Mouse (Mus musculus): ENCODE data around the gene Zfp362. TPM values are rescaled to one million over a fixed set of nuclear protein-coding genes. Genes with fewer than 3 reads are reported as not detected.

Gene Zfp362
- total and polyA plus RNA-seq, 2 experiments from 2014 or later = 27.0 to 33.3 TPM

- Histone ChIP-seq H3K27ac (ENCODE audit: low read depth, low read length) (peak overlapping the region; percentile 98), H3K36me3 (ENCODE audit: insufficient read depth, low read length) (peaks cover 3% of the 10 kb centered on the region; the same call in 1 of the 2 replicates), H3K4me3 (ENCODE audit: low read depth, low read length) (peak overlapping the region; percentile 81), H3K4me1 (ENCODE audit: insufficient read depth, low read length) (peaks cover 11% of the 10 kb centered on the region; the same call in 1 of the 2 replicates), H3K9me3 (ENCODE audit: low read length) (no peaks in the 10 kb centered on the region), H3K9ac (replicated peaks; ENCODE audit: low read length, poor library complexity, severe bottlenecking) (peak overlapping the region; percentile 100), H3K27me3 (ENCODE audit: insufficient read depth, low read length) (no peaks in the 10 kb centered on the region), H3K4me2 (ENCODE audit: low read depth, low read length, poor library complexity, severe bottlenecking) (peak overlapping the region; percentile 83)
- WGBS = under 1% methylated on average over 61 of the region's 65 CpGs
- DNase-seq (ENCODE audit: low spot score) = no peak
- no peak for TF ChIP-seq CTCF (IDR thresholded peaks at IDR 0.05)
- peak; percentile 67; the same call in 1 of the 2 replicates for ATAC-seq (ENCODE audit: low FRiP score)
These were observed 78.0 kb downstream of the Zfp362 start for GRCm38 (mm10) chr4:128727721-128728430.

- 4% methylated on average over 37 of the region's 68 CpGs for WGBS
- H3K4me1 ChIP-seq (ENCODE audit: insufficient read depth, low read length) = peaks cover 11% of the 10 kb centered on the region; the same call in 1 of the 2 replicates
- no peaks in the 10 kb centered on the region for H3K9me3 ChIP-seq (ENCODE audit: low read length)
- peak overlapping the region; percentile 98 for H3K27ac ChIP-seq (ENCODE audit: low read depth, low read length)
- peak; percentile 82 for ATAC-seq (ENCODE audit: low FRiP score)
- no peaks in the 10 kb centered on the region for H3K27me3 ChIP-seq (ENCODE audit: insufficient read depth, low read length)
- H3K36me3 ChIP-seq (ENCODE audit: insufficient read depth, low read length) = peaks cover 3% of the 10 kb centered on the region; the same call in 1 of the 2 replicates
- peak overlapping the region; percentile 81 for H3K4me3 ChIP-seq (ENCODE audit: low read depth, low read length)
- TF ChIP-seq CTCF (IDR thresholded peaks at IDR 0.05) = no peak
- DNase-seq (ENCODE audit: low spot score) = peak; percentile 84
- peak overlapping the region; percentile 83 for H3K4me2 ChIP-seq (ENCODE audit: low read depth, low read length, poor library complexity, severe bottlenecking)
- peak overlapping the region; percentile 100 for H3K9ac ChIP-seq (replicated peaks; ENCODE audit: low read length, poor library complexity, severe bottlenecking)
These were observed 78.7 kb downstream of the Zfp362 start for GRCm38 (mm10) chr4:128727019-128727720.

GRCm38 (mm10) chr4:128724059-128724458 lies 81.8 kb downstream of the Zfp362 start:
- WGBS = 63% methylated on average over 7 of the region's 7 CpGs
- Histone ChIP-seq H3K9me3 (ENCODE audit: low read length) (no peaks in the 10 kb centered on the region), H3K4me2 (ENCODE audit: low read depth, low read length, poor library complexity, severe bottlenecking) (no peak overlapping the region), H3K27ac (ENCODE audit: low read depth, low read length) (no peak overlapping the region), H3K4me1 (ENCODE audit: insufficient read depth, low read length) (peaks cover 13% of the 10 kb centered on the region; the same call in 1 of the 2 replicates), H3K27me3 (ENCODE audit: insufficient read depth, low read length) (no peaks in the 10 kb centered on the region), H3K36me3 (ENCODE audit: insufficient read depth, low read length) (peaks cover 3% of the 10 kb centered on the region; the same call in 1 of the 2 replicates), H3K4me3 (ENCODE audit: low read depth, low read length) (no peak overlapping the region), H3K9ac (replicated peaks; ENCODE audit: low read length, poor library complexity, severe bottlenecking) (no peak overlapping the region)
- DNase-seq (ENCODE audit: low spot score) (no peak), ATAC-seq (ENCODE audit: low FRiP score) (no peak)
- TF ChIP-seq CTCF (IDR thresholded peaks at IDR 0.05) = no peak

DNA sequence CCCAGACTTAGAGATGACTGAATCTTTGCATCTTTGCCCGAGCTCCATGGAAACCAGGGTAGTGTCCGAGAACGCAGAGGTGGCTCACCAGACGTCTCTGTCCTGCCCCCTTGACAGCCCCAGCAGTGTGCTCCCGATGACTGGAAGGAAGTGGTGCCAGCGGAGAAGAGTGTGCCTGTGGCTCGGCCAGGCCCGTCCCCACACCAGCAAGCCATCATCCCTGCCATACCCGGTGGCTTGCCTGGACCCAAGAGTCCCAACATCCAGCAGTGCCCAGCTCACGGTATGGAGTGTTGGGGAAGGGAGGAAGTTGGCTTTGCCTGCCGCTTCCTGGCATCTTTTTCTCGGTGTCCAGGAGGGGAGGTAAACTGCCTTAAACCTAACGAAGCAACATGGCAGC lies 82.4 kb downstream of the Zfp362 start:
- Histone ChIP-seq H3K9ac (replicated peaks; ENCODE audit: low read length, poor library complexity, severe bottlenecking) (no peak overlapping the region), H3K27ac (ENCODE audit: low read depth, low read length) (no peak overlapping the region), H3K4me2 (ENCODE audit: low read depth, low read length, poor library complexity, severe bottlenecking) (no peak overlapping the region), H3K27me3 (ENCODE audit: insufficient read depth, low read length) (no peaks in the 10 kb centered on the region), H3K9me3 (ENCODE audit: low read length) (no peaks in the 10 kb centered on the region), H3K4me1 (ENCODE audit: insufficient read depth, low read length) (0 out of 2 replicates have a peak, but pooled peaks cover 7% of the 10 kb centered on the region), H3K36me3 (ENCODE audit: insufficient read depth, low read length) (peaks cover 3% of the 10 kb centered on the region; the same call in 1 of the 2 replicates), H3K4me3 (ENCODE audit: low read depth, low read length) (no peak overlapping the region)
- TF ChIP-seq CTCF (IDR thresholded peaks at IDR 0.05) = no peak
- no peak for DNase-seq (ENCODE audit: low spot score)
- 70% methylated on average over 13 of the region's 13 CpGs for WGBS
- no peak for ATAC-seq (ENCODE audit: low FRiP score)

Other genes starting within 250 kb of the Zfp362 start
- 12.3 and 16.6 TPM in 2 replicates for gene Zscan20, start 195.9 kb downstream of the Zfp362 start, total RNA-seq (2014; rRNA removed)
- 1.9 and 2.5 TPM in 2 replicates for gene Zscan20, start 195.9 kb downstream of the Zfp362 start, polyA plus RNA-seq (2015; fragmentation: Nextera tagmentation; extraction: Ambion mirVana)
- gene Tlr12, start 187.4 kb downstream of the Zfp362 start, total RNA-seq (2014; rRNA removed) = 1.3 and 2.1 TPM in 2 replicates
- 0.71 and 1.1 TPM in 2 replicates for gene Tlr12, start 187.4 kb downstream of the Zfp362 start, polyA plus RNA-seq (2015; fragmentation: Nextera tagmentation; extraction: Ambion mirVana)
- 64.3 and 66.1 TPM in 2 replicates for gene Phc2, start 151.3 kb downstream of the Zfp362 start, total RNA-seq (2014; rRNA removed)
- gene Phc2, start 151.3 kb downstream of the Zfp362 start, polyA plus RNA-seq (2015; fragmentation: Nextera tagmentation; extraction: Ambion mirVana) = 31.4 and 34.8 TPM in 2 replicates
- 0.19 and 0.38 TPM in 2 replicates for gene A3galt2, start 50.7 kb downstream of the Zfp362 start, total RNA-seq (2014; rRNA removed)
- 0.05 TPM in 1 of 2 replicates, not detected in the other for gene A3galt2, start 50.7 kb downstream of the Zfp362 start, polyA plus RNA-seq (2015; fragmentation: Nextera tagmentation; extraction: Ambion mirVana)
- gene Trim62, start 77.5 kb upstream of the Zfp362 start, total RNA-seq (2014; rRNA removed) = 22.3 and 25.2 TPM in 2 replicates
- gene Trim62, start 77.5 kb upstream of the Zfp362 start, polyA plus RNA-seq (2015; fragmentation: Nextera tagmentation; extraction: Ambion mirVana) = 25.9 and 26.8 TPM in 2 replicates
- 20.2 and 29.3 TPM in 2 replicates for gene Azin2, start 156.4 kb upstream of the Zfp362 start, total RNA-seq (2014; rRNA removed)
- 21.7 and 28.5 TPM in 2 replicates for gene Azin2, start 156.4 kb upstream of the Zfp362 start, polyA plus RNA-seq (2015; fragmentation: Nextera tagmentation; extraction: Ambion mirVana)
- 28.8 and 31.0 TPM in 2 replicates for gene Ak2, start 185.9 kb upstream of the Zfp362 start, total RNA-seq (2014; rRNA removed)
- gene Ak2, start 185.9 kb upstream of the Zfp362 start, polyA plus RNA-seq (2015; fragmentation: Nextera tagmentation; extraction: Ambion mirVana) = 66.0 and 67.1 TPM in 2 replicates